Mouse (Mus musculus): Measurements from ENCODE around the gene Abcc5.

DNA sequence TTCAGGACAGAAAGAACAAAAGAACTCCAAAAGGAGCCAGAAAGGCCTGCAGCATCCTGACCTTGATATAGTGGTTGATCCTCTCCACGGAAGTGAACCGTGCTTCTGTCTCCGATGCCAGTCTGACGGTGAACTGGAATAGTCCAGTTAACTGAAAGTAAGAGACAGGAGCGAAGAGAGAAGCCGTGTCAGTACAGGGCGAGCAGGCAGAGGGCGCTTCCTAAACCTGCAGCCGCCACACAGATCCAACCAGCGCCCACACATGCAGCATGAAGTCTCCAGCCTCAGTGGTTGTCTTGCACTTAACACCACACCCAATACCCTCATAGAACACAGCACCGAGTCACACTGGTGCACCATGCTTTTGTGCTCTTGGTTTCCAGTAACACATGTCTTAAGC lies 64.1 kb downstream of the Abcc5 start:
- TF ChIP-seq CTCF (IDR thresholded peaks at IDR 0.05; ENCODE audit: insufficient read depth, low read depth, low read length), result no peak
- no peak for TF ChIP-seq POLR2A (IDR thresholded peaks at IDR 0.05; ENCODE audit: insufficient read depth, low read depth, low read length)
